Mouse (Mus musculus): ENCODE results near the gene Frs3. TPM values are rescaled to one million over a fixed set of nuclear protein-coding genes. Genes with fewer than 3 reads are reported as not detected.

Frs3 gene
- total RNA-seq (2023), result 3.5 TPM

GRCm38 (mm10) chr17:47688608-47689575 is at the start of gene Frs3:
Frs3 (plus strand) TSS chr17:47689030.

GRCm38 (mm10) chr17:47688344-47688607 is 554 bp upstream of the Frs3 start, which contains the start of gene Tomm6:
Tomm6 (minus strand) TSS chr17:47688386.

GRCm38 (mm10) chr17:47694442-47694502 is 5.4 kb downstream of the Frs3 start, which contains the start of gene Gm21981:
Gm21981 (minus strand) TSS chr17:47694455.

GRCm38 (mm10) chr17:47694503-47695336 is 5.9 kb downstream of the Frs3 start, which contains the start of gene Prickle4:
Prickle4 (minus strand) TSS chr17:47694736.

GRCm38 (mm10) chr17:47726566-47726965 is 37.7 kb downstream of the Frs3 start, which contains the start of gene Pgc:
Pgc (plus strand) TSS chr17:47726842.

GRCm38 (mm10) chr17:47736856-47737255 is 48.0 kb downstream of the Frs3 start, which contains the start of gene Tfeb:
Tfeb (plus strand) TSS chr17:47737030.

Other genes with a start within 250 kb of the Frs3 start
- 88.3 TPM for gene Taf8, start 186.7 kb upstream of the Frs3 start, total RNA-seq (2023)
- gene Ccnd3, start 184.0 kb upstream of the Frs3 start, total RNA-seq (2023), result 419 TPM
- 14.7 TPM for gene Bysl, start 77.5 kb upstream of the Frs3 start, total RNA-seq (2023)
- 66.3 TPM for gene Med20, start 77.4 kb upstream of the Frs3 start, total RNA-seq (2023)
- 9.8 TPM for gene Gm20517, start 77.4 kb upstream of the Frs3 start, total RNA-seq (2023)
- 13.2 TPM for gene Usp49, start 58.3 kb upstream of the Frs3 start, total RNA-seq (2023)
- gene Tomm6, start 644 bp upstream of the Frs3 start, total RNA-seq (2023), result 125 TPM
- gene Gm21981, start 5.4 kb downstream of the Frs3 start, total RNA-seq (2023), result not detected
- not detected for gene Prickle4, start 5.7 kb downstream of the Frs3 start, total RNA-seq (2023)
- gene Pgc, start 37.8 kb downstream of the Frs3 start, total RNA-seq (2023), result not detected
- 37.5 TPM for gene Tfeb, start 48.0 kb downstream of the Frs3 start, total RNA-seq (2023)
- gene Mdfi, start 145.7 kb downstream of the Frs3 start, total RNA-seq (2023), result 1.1 TPM
- 75.2 TPM for gene Foxp4, start 235.6 kb downstream of the Frs3 start, total RNA-seq (2023)

All from CD4-positive naive resting alpha-beta T cell, adult 76 days (primary cell).